Mouse (Mus musculus) thymus, postnatal 25 days (tissue): ENCODE data around the gene Ltbp2.

Experiments used
- DNase-seq: peaks from one replicate; pipeline ENCODE4 v3.0.0; 2022

The Ltbp2 gene

DNA sequence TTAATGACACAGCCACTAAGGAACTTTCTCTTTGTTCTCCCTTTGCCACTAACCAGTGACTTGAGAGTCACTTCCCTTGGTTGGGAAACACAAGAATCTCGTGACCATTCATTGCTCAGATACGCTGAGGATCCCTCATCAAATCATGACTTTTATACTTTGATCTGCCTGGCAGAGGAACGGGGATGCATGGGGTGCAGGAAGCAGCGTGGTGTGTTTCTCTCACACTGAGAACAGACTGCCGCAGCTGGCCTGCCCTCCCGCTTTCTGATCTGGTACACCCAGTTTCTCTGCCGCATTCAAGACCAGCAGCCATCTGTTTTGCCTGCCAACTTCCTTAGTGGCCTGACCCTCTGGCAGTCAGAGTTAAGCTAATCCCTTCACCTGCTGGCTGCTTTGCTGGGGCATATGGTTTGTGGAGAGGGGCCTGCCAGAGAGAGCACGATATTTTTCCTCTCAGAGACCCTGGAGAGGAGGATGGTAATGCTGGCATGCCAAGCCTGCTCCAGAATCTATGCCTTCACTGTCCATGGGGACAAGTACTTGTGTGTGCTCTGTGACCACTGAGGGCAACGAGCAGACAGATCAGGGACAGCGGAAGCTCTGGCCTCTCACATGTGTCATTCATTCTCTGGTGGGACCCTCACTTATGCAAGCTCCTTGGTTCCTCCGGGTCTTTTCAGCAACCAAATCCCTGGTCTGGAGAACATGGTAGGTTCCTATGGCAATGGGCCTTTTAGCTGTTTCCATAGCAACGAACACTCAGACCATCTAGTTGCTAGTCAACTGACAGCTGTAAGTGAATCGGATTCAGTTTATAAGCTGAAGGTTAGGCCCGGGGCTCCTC lies 124.0 kb downstream of the Ltbp2 start:
- peak; percentile 68 for DNase-seq

DNA sequence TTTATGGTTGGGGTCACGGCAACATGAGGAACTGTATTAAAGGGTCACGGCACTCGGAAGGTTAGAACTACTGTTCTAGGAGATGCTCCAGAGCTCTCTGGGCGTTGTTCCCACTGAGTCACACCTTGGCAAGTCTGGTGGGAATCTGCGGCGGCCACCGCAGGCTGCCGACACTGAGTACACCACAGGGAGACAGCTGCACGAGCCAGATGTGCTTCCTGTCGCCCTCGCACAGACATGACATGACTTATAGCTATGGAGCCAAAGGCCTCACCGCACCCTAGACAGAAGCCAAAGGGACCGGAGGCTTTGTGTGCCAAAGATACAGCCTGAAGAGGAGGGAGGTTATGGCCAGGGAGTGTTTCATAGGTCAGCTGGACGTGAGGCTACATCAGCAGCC lies 125.7 kb downstream of the Ltbp2 start:
- DNase-seq, result peak; percentile 58

DNA sequence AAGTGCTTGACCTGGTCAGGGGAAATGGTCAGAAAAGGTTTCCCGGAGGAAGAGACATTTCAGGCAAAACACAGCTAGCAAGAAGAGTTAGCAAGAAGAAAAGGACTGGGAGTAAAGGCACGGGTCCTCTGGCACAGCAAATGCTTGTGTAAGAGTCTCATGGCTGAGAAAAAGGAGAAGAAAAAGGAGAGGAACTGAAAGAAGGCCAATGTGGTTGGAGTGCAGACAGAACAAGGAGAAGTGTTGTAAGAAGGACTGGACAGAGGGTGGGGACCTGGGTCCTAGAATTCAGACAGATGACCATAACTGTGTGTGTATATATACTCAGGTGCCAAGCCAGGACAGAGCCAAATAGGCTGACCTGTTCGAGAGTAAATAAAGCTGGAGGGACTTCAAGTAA lies 128.2 kb downstream of the Ltbp2 start:
- DNase-seq, result no peak

- DNase-seq, result no peak
Observed at GRCm38 (mm10) chr12:84745700-84746099, 130.6 kb downstream of the Ltbp2 start.

- DNase-seq, result no peak
Observed at GRCm38 (mm10) chr12:84743496-84743895, 132.8 kb downstream of the Ltbp2 start.

- DNase-seq, result no peak
Observed at GRCm38 (mm10) chr12:84733366-84733765, 143.0 kb downstream of the Ltbp2 start.
